Mouse (Mus musculus): Measurements from ENCODE around the gene Aqp12. TPM values are rescaled to one million over a fixed set of nuclear protein-coding genes. Genes with fewer than 3 reads are reported as not detected.

Aqp12 gene
- polyA plus RNA-seq (2012; rRNA removed): not detected in 2 replicates

DNA sequence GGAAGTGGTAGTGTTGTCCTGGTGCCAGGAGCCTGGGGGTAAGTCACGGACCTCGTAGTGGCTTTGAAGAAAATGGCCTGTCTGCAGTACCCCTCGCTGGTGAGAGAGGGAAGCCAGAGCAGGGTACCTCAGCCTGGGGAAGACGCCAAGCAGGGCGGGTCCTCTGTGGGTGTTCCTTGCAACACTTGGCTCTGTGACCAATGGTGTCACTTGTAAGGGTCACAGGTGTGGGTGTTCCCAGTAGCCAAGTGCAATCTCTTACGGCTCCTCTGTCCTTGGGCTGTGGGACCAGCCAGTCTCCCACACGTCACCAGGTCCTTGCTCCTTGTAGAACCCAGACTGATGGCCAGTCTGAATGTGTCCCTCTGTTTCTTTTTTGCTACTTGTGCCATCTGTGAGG, at the start of gene Aqp12:
Gene Aqp12, plus strand, starts transcription at position 274 of the 400 bp plus-strand sequence.

Other genes starting within 250 kb of the Aqp12 start
- 116 and 132 TPM in 2 replicates for gene Gpc1, start 174.7 kb upstream of the Aqp12 start, polyA plus RNA-seq (2012; rRNA removed)
- gene Ankmy1, start 103.4 kb upstream of the Aqp12 start, polyA plus RNA-seq (2012; rRNA removed): 0.29 and 0.39 TPM in 2 replicates
- 15.8 and 16.5 TPM in 2 replicates for gene Dusp28, start 99.4 kb upstream of the Aqp12 start, polyA plus RNA-seq (2012; rRNA removed)
- gene Rnpepl1, start 95.6 kb upstream of the Aqp12 start, polyA plus RNA-seq (2012; rRNA removed): 46.9 and 49.4 TPM in 2 replicates
- gene Capn10, start 72.0 kb upstream of the Aqp12 start, polyA plus RNA-seq (2012; rRNA removed): 58.3 and 60.3 TPM in 2 replicates
- gene Gpr35, start 55.5 kb upstream of the Aqp12 start, polyA plus RNA-seq (2012; rRNA removed): 0.49 and 0.64 TPM in 2 replicates
- gene Kif1a, start 95.6 kb downstream of the Aqp12 start, polyA plus RNA-seq (2012; rRNA removed): 128 and 137 TPM in 2 replicates
- gene Agxt, start 128.9 kb downstream of the Aqp12 start, polyA plus RNA-seq (2012; rRNA removed): not detected in 2 replicates
- 0.25 and 0.58 TPM in 2 replicates for gene 2310007B03Rik, start 154.6 kb downstream of the Aqp12 start, polyA plus RNA-seq (2012; rRNA removed)
- 0.55 and 0.61 TPM in 2 replicates for gene Crocc2, start 162.4 kb downstream of the Aqp12 start, polyA plus RNA-seq (2012; rRNA removed)
- 11.1 and 23.2 TPM in 2 replicates for gene Sned1, start 229.5 kb downstream of the Aqp12 start, polyA plus RNA-seq (2012; rRNA removed)